Mouse (Mus musculus): ENCODE measurements around the gene Cab39l.

DNA sequence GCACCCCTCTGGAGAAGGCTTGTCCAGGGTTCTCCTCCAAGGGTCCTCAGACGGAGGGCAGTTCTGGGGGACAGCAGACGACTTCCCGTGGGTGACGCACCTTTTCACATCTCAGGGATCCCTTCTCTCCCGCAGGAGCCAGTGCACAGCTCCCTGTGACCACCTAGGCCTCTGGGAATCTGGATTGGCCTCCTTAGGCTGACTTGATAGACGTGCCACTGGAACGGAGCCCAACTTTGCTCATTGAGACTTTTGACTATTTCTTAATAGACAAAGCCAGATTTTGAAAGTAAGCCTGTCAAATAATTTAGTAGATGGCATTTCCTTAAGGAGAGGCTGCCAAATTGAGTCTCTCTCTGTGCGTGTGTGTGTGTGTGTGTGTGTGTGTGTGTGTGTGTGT lies 185.9 kb downstream of the Cab39l start:
- TF ChIP-seq CTCF (IDR thresholded peaks at IDR 0.05; ENCODE audit: extremely low read depth, insufficient read depth, insufficient read length, insufficient replicate concordance): no peak
- no peak for TF ChIP-seq POLR2A (IDR thresholded peaks at IDR 0.05; ENCODE audit: low read depth, low read length)
